Mouse (Mus musculus): ENCODE measurements around the gene Pde5a. TPM values are rescaled to one million over a fixed set of nuclear protein-coding genes. Genes with fewer than 3 reads are reported as not detected.

The Pde5a gene
- polyA plus RNA-seq, 1 experiment from 2014 or later, result 3.1 TPM

GRCm38 (mm10) chr3:122818282-122818681 is 89.5 kb downstream of the Pde5a start:
- peaks cover 22% of the 10 kb centered on the region; the same call in 1 of the 2 replicates for H3K4me1 ChIP-seq
- H3K36me3 ChIP-seq, result no peaks in the 10 kb centered on the region
- no peak overlapping the region for H3K9ac ChIP-seq
- no peak overlapping the region for H3K4me3 ChIP-seq
- no peak overlapping the region for H3K4me2 ChIP-seq
- ATAC-seq (ENCODE audit: insufficient number of reproducible peaks, low FRiP score, low TSS enrichment, low read depth), result no peak
- no peak overlapping the region for H3K27ac ChIP-seq
- H3K9me3 ChIP-seq, result no peaks in the 10 kb centered on the region
- 86% methylated on average over 5 of the region's 5 CpGs for WGBS
- no peaks in the 10 kb centered on the region for H3K27me3 ChIP-seq

GRCm38 (mm10) chr3:122820700-122821099 is 92.0 kb downstream of the Pde5a start:
- no peak overlapping the region for H3K9ac ChIP-seq
- ATAC-seq (ENCODE audit: insufficient number of reproducible peaks, low FRiP score, low TSS enrichment, low read depth), result no peak
- no peak overlapping the region for H3K4me3 ChIP-seq
- H3K4me1 ChIP-seq, result peaks cover 14% of the 10 kb centered on the region; the same call in 1 of the 2 replicates
- 38% methylated on average over 4 of the region's 4 CpGs for WGBS
- H3K36me3 ChIP-seq, result no peaks in the 10 kb centered on the region
- no peak overlapping the region for H3K27ac ChIP-seq
- no peaks in the 10 kb centered on the region for H3K9me3 ChIP-seq
- H3K4me2 ChIP-seq, result no peak overlapping the region
- no peaks in the 10 kb centered on the region for H3K27me3 ChIP-seq

GRCm38 (mm10) chr3:122828270-122829058 is 99.7 kb downstream of the Pde5a start:
- Histone ChIP-seq H3K36me3 (no peaks in the 10 kb centered on the region), H3K9me3 (no peaks in the 10 kb centered on the region), H3K27me3 (no peaks in the 10 kb centered on the region), H3K4me2 (no peak overlapping the region), H3K27ac (no peak overlapping the region), H3K4me1 (no peaks in the 10 kb centered on the region), H3K9ac (no peak overlapping the region), H3K4me3 (no peak overlapping the region)
- ATAC-seq (ENCODE audit: insufficient number of reproducible peaks, low FRiP score, low TSS enrichment, low read depth), result no peak
- WGBS, result 88% methylated on average over 11 of the region's 11 CpGs

GRCm38 (mm10) chr3:122834519-122834918 is 105.8 kb downstream of the Pde5a start:
- Histone ChIP-seq H3K27me3 (no peaks in the 10 kb centered on the region), H3K4me3 (no peak overlapping the region), H3K9me3 (no peaks in the 10 kb centered on the region), H3K27ac (no peak overlapping the region), H3K4me2 (no peak overlapping the region), H3K9ac (no peak overlapping the region), H3K36me3 (no peaks in the 10 kb centered on the region), H3K4me1 (peaks cover 5% of the 10 kb centered on the region)
- 68% methylated on average over 5 of the region's 5 CpGs for WGBS
- no peak for ATAC-seq (ENCODE audit: insufficient number of reproducible peaks, low FRiP score, low TSS enrichment, low read depth)

GRCm38 (mm10) chr3:122835097-122835850 is 106.5 kb downstream of the Pde5a start:
- Histone ChIP-seq H3K27ac (no peak overlapping the region; the same call in 1 of the 2 replicates), H3K4me2 (no peak overlapping the region), H3K4me1 (peaks cover 5% of the 10 kb centered on the region), H3K27me3 (no peaks in the 10 kb centered on the region), H3K9ac (no peak overlapping the region), H3K36me3 (no peaks in the 10 kb centered on the region), H3K4me3 (no peak overlapping the region), H3K9me3 (no peaks in the 10 kb centered on the region)
- WGBS, result 54% methylated on average over 8 of the region's 8 CpGs
- ATAC-seq (ENCODE audit: insufficient number of reproducible peaks, low FRiP score, low TSS enrichment, low read depth), result no peak

GRCm38 (mm10) chr3:122837639-122838038 is 108.9 kb downstream of the Pde5a start:
- no peak for ATAC-seq (ENCODE audit: insufficient number of reproducible peaks, low FRiP score, low TSS enrichment, low read depth)
- H3K4me3 ChIP-seq, result no peak overlapping the region
- no peaks in the 10 kb centered on the region for H3K9me3 ChIP-seq
- 0 out of 2 replicates have a peak overlapping the region, but pooled peaks have one; percentile 14 for H3K27ac ChIP-seq
- H3K4me1 ChIP-seq, result peaks cover 5% of the 10 kb centered on the region
- 43% methylated on average over 2 of the region's 2 CpGs for WGBS
- H3K4me2 ChIP-seq, result no peak overlapping the region
- H3K27me3 ChIP-seq, result no peaks in the 10 kb centered on the region
- no peaks in the 10 kb centered on the region for H3K36me3 ChIP-seq
- no peak overlapping the region for H3K9ac ChIP-seq

- Histone ChIP-seq H3K4me1 (0 out of 2 replicates have a peak, but pooled peaks cover 4% of the 10 kb centered on the region), H3K4me3 (no peak overlapping the region), H3K36me3 (peaks cover 6% of the 10 kb centered on the region), H3K9me3 (no peaks in the 10 kb centered on the region), H3K4me2 (no peak overlapping the region), H3K27ac (no peak overlapping the region), H3K9ac (no peak overlapping the region), H3K27me3 (no peaks in the 10 kb centered on the region)
- no peak for ATAC-seq (ENCODE audit: insufficient number of reproducible peaks, low FRiP score, low TSS enrichment, low read depth)
- 52% methylated on average over 5 of the region's 5 CpGs for WGBS
Observed at GRCm38 (mm10) chr3:122848410-122849034, 119.8 kb downstream of the Pde5a start.

- H3K4me2 ChIP-seq, result no peak overlapping the region
- H3K27ac ChIP-seq, result no peak overlapping the region
- H3K4me3 ChIP-seq, result no peak overlapping the region
- no peaks in the 10 kb centered on the region for H3K9me3 ChIP-seq
- 61% methylated on average over 11 of the region's 11 CpGs for WGBS
- no peak overlapping the region for H3K9ac ChIP-seq
- H3K4me1 ChIP-seq, result no peaks in the 10 kb centered on the region
- no peaks in the 10 kb centered on the region for H3K36me3 ChIP-seq
- ATAC-seq (ENCODE audit: insufficient number of reproducible peaks, low FRiP score, low TSS enrichment, low read depth), result no peak
- H3K27me3 ChIP-seq, result no peaks in the 10 kb centered on the region
Observed at GRCm38 (mm10) chr3:122855149-122855548, 126.4 kb downstream of the Pde5a start.

GRCm38 (mm10) chr3:122859829-122860228 is 131.1 kb downstream of the Pde5a start:
- Histone ChIP-seq H3K27me3 (no peaks in the 10 kb centered on the region), H3K9ac (no peak overlapping the region), H3K4me3 (no peak overlapping the region), H3K27ac (no peak overlapping the region), H3K4me1 (no peaks in the 10 kb centered on the region), H3K9me3 (no peaks in the 10 kb centered on the region), H3K4me2 (no peak overlapping the region), H3K36me3 (no peaks in the 10 kb centered on the region)
- no peak for ATAC-seq (ENCODE audit: insufficient number of reproducible peaks, low FRiP score, low TSS enrichment, low read depth)
- WGBS, result 51% methylated on average over 2 of the region's 2 CpGs

GRCm38 (mm10) chr3:122860573-122861498 is 132.1 kb downstream of the Pde5a start:
- no peaks in the 10 kb centered on the region for H3K9me3 ChIP-seq
- WGBS, result 83% methylated on average over 12 of the region's 12 CpGs
- no peaks in the 10 kb centered on the region for H3K27me3 ChIP-seq
- H3K36me3 ChIP-seq, result no peaks in the 10 kb centered on the region
- no peak for ATAC-seq (ENCODE audit: insufficient number of reproducible peaks, low FRiP score, low TSS enrichment, low read depth)
- no peak overlapping the region for H3K9ac ChIP-seq
- H3K4me1 ChIP-seq, result no peaks in the 10 kb centered on the region
- H3K27ac ChIP-seq, result no peak overlapping the region
- H3K4me3 ChIP-seq, result no peak overlapping the region
- H3K4me2 ChIP-seq, result no peak overlapping the region

GRCm38 (mm10) chr3:122865092-122865491 is 136.3 kb downstream of the Pde5a start:
- Histone ChIP-seq H3K9ac (no peak overlapping the region), H3K36me3 (no peaks in the 10 kb centered on the region), H3K27ac (no peak overlapping the region), H3K27me3 (no peaks in the 10 kb centered on the region), H3K4me1 (no peaks in the 10 kb centered on the region), H3K4me3 (no peak overlapping the region), H3K4me2 (no peak overlapping the region), H3K9me3 (no peaks in the 10 kb centered on the region)
- WGBS, result 84% methylated on average over 4 of the region's 4 CpGs
- no peak for ATAC-seq (ENCODE audit: insufficient number of reproducible peaks, low FRiP score, low TSS enrichment, low read depth)
